Mouse (Mus musculus): ENCODE data around the gene Vax1.
A peak's percentile ranks its signal among the peaks of the same experiment; 100 is the strongest.

The Vax1 gene

DNA sequence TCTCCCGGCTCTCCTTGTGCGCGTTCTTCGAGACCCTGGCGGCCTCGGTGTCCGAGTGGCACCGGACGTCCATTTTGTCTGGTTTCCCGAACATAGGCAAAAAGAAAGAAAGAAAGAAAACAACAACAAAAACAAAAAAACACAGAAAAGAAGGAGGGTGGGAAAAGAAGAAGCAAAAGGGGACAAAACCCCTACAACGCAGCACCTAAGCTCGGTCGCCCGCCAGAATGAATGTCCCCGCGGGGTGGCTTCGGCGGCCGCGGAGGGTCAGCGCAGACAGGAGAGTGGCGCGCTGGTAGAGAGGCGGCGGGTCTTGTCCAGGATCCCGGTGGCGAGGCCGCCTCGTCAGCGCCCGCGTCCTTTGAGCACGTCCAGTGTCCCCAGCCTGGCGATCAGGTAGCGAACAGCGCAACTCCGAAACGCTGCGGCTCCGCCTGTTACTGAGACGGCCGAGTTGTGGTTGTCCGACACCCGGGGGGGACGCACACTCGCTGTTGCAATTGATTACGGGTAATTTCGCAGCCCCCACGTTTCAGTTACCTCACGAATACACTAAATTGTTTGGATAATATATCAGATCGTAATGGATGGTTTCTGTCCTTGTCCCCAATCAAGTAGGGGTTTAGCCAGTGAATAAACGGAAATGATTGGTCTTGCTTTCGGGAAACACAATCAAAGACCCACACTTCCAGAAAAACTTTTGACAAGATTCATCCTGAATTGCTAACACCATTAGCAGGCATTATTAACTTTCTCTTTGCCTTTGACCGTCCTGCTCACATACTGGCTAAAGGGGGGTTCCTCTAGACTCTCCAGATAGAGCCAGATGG is at the start of gene Vax1:
Gene Vax1, minus strand, starts transcription at position 121 of the 830 bp plus-strand sequence.
- DNase-seq: peak; percentile 53

- no peak for DNase-seq
These were observed 49.1 kb upstream of the Vax1 start, which contains the start of gene Kcnk18 for GRCm38 (mm10) chr19:59218991-59219390. Kcnk18 (plus strand) TSS chr19:59219214.

DNA sequence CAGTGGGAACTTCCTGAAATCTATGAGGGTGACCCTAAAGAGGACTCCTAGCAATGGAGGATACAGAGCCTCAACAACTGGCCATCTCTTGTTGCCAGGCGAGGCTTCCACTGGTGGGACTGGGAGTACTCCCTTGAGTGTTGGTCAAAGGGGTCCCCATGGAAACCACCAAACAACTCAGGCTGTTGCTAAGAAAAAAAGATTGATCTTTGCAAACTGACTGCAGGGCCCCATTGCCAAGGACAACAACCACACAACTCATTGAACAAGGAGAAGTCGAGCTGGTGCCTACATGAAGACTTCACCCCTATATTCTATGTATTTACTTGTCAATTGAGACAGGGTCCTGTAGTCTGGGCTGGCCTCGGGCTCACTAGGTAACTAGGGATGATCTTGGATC is 47.0 kb upstream of the Vax1 start:
- no peak for DNase-seq

DNA sequence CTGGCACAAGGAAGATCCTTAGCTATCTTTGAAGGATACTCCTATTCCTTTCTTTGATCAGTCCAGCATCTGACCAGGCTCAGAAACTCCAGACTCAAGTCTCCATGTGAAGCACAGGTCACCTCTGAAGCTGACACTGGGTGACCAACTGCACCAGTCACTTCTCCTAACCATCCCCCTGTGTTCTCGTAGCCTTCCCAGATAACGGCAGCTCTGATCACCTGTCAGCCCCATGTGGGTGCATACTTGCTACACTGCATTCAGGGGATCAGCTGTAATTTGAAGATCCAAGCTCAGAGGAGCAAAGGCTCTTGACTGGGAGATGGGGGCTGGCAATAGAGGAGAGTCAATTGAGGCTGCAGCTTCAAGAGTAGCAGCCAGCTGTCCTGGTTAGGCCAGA is 39.1 kb upstream of the Vax1 start:
- DNase-seq: no peak

GRCm38 (mm10) chr19:59208475-59208874 is 38.6 kb upstream of the Vax1 start:
- peak; percentile 85 for DNase-seq

DNA sequence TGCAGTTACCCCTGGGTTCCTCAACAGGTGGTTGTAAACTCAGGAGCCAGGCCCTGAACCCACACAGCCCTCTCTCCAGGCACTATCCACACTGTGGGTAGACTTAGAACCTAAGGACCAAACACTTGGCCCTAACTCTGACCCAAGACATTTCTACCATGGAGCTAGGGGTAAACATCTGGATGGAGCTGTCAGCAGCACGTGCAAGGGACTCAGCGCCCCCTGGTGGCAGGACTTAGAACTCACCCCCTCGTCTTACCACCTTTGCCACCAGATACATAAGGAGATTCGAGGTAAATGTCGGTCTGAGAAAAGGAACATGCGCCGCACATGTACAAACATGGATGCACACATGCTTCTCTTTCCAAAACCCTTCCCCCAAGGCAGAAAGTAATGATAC is 28.3 kb upstream of the Vax1 start:
- peak; percentile 64 for DNase-seq

DNA sequence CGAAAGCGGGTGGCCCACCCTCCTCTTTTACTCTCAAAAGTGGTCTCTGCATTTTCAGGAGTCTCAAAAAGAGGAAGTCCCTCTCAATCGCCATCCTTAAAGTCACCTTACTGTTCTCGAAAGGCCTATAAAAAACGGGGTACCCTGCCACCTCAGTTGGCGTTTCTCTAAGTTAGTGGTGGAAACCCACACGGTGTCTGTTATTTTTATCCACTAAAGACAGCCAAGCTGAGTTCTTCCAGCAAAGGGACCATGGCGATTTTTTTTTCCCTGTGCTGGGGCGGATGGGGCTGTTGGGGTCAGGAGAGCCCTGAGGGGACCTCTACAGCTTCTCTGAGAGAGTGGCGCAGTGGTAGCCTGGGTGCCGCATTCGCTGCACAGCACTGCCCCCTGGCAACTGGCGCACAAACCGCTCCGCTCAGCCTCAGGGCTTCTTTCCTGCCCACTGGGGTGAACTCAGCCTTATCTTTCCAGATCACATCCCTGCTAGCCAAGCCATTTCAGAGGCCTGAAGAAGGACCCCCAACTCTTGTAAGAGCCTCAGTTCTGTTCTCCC is 26.3 kb upstream of the Vax1 start:
- peak; percentile 82 for DNase-seq

GRCm38 (mm10) chr19:59195181-59195770 is 25.4 kb upstream of the Vax1 start:
- no peak for DNase-seq

DNA sequence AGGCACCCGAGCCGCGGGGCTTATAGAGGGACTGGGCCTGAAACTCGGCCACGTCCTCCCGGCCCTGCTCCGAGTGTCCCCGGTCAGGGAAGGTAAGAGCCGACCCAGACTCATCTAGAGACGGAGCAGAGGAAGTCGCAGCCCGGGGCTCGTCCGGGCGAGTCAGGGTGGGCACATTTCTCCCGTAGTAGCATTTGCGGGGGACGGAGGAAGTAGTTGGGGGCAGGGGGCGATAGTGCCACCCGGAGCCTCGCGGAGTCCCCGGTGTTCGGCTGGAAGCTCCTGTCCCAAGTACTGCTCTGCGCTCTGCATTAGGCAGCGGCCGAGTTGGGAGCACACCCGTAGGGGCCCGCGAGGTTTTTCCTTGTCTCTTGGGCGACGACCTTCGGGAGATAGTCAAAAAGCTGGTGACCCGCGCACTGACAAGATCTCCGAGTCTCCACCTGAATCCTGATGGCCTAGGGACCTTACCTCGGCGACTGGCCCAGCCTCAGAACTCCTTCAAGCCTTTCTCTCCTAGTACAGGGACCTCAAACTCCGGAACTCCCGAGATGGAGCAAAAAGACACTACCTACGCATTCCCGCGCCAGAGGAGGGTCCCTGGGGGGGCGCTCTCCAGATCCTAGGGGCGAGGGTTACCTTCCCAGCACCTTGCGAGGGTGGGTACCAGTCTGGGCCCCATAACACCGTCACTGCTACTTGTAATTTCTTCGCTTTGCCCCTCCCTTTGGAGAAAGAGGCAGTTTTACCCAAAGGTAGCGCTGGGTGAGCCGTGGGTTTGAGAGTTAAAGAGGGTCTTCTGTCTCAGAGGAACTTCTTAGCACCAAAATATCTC is 24.3 kb upstream of the Vax1 start:
- peak; percentile 54 for DNase-seq

- DNase-seq: peak; percentile 22
These were observed 23.6 kb upstream of the Vax1 start for GRCm38 (mm10) chr19:59193456-59193855.

- DNase-seq: peak; percentile 24
These were observed 22.6 kb upstream of the Vax1 start for GRCm38 (mm10) chr19:59192491-59192890.

DNA sequence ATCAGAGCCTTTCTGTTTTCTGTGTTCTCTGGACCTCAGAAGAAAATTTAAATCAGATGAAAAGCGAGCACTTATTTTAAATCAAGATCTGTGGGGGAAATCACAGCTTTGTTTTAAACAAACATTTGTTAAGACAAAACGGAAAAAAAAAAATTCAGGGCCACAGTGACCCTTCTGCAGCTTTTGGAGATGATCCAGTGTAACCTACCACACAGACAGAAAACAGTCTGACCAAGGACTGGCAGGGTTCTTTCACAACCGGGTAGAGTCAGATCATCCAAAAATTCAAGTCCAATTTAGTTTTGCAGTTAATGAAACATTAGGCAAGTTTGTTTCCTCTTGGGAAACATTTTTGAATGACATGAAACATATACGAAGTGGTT is 21.3 kb upstream of the Vax1 start:
- DNase-seq: no peak

GRCm38 (mm10) chr19:59190431-59191122 is 20.7 kb upstream of the Vax1 start:
- DNase-seq: peak; percentile 40

DNA sequence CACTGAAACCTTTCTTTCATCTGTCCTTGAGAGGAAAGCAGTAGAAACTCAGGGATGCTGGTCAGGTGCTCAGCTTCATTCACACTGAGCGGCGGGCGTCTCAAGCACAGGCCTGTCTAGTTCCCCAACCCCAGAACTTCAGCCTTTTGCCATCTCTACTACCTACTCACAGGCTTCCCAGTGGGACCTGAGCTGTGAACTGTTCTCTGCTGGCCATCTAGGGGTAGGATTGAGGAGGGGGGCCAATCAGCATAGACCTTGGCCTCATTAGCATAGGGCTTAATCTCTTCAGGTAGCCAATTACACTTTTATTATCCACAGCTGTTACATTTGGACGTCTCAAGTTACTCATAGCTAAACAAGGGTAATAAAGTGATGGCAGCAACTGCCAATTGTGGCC is 19.1 kb upstream of the Vax1 start:
- DNase-seq: no peak

- no peak for DNase-seq
These were observed 14.1 kb upstream of the Vax1 start for GRCm38 (mm10) chr19:59184000-59184399.

DNA sequence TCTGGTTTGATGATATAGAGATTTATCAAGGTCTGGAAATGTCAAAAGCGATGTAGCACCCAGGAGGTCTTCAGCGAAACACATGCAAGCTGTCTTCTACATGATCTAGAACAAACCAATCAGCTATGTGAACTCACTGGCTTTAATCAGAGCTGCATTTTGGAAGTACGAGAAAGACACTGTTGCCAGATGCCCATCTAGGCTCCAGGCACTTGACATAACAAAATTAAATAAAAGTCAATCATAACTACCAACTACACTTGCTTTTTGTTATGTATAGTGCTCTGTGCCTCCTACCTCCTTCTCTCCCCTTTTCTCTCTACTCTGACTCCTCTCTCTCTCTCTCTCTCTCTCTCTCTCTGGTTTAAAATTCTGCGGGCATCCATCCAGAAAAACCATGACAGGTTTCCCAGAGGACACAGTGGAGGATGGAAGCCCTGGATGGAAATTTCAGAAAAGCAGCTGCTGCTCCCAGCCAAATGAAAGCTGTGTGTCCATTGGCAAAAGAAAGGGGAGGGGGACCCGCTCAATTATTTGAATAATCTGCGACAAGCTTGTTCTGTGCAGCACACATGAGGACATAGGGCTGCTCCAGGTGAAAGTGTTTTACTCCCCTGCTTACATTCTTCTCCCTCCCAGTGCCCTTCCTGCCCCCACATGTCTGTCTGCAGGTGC is 3.6 kb upstream of the Vax1 start:
- DNase-seq: peak; percentile 80

- no peak for DNase-seq
These were observed 2.9 kb upstream of the Vax1 start for GRCm38 (mm10) chr19:59172781-59173180.

DNA sequence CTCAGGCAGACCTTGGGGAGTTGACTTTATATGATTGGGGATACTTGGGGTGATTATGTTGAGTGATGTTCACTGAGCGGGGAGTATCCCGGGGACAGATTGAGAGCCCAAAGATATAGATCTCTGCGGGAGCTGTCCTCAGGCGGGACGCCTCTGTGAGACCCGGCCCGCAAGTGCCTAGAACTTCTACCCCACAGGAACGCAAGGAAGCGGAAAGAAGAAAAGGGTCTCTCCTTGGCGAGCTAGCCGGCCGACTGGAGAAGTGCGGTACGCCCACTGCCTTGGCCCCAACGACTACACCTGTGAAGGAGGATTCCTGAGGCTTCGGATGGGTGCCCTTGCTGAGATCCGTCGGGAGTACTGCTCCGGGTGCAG is 2.0 kb upstream of the Vax1 start:
- DNase-seq: no peak

- DNase-seq: peak; percentile 77
These were observed 1.5 kb upstream of the Vax1 start for GRCm38 (mm10) chr19:59171151-59171870.

DNA sequence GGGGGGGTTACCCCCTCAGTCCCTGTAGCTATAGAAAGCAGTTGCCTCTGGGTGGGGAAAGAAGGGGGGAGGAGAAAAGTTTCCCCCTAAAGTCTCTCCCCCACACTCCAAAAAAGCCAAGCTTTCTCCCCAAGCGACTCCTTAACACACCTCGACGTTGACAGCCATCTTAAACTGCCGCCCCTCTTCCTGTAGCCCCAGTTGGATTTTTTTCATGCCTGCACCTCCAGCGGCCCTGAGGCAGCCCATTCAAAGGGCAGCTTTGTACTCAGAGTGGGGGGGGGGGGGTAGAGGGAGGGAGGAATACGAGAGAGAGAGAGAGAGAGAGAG is 875 bp upstream of the Vax1 start:
- DNase-seq: peak; percentile 61

DNA sequence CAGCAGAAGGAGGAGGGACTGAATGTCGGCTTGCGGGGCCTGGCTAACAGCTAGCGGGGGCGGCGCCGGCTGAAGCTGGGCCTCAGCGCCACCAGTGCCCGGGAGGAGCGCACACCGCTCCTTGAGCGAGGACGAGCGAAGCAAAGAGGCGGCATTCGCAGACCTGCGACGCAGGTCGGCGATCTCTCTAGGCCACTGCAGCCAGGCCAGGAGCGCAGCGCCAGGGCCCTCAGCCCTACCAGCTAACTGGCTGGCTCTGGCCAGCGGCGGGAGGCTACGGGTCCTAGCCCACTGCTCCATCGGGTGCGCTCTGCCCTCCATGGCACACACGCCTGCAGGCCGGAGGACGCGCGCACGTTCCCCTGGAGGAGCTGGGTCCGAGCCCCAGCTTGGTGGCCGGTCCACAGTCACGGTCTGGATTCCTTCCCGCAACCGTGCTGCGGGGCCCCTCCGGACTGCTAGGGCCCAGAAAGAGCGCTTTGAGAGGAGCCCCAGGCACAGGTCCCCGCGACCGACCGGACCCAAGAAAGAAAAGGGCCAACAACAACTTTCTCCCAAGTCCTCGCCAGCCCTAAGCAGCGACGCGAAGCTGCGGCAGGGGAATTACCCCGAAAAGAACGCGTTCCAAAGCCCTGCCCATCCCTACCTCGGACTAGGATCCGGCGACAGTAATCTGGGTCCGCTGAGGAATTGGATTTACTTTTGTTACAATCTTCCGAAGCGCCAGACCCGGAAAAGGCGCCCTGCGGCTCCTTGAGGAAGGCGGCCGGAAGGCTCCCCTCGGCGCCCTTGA is 517 bp downstream of the Vax1 start:
- peak; percentile 65 for DNase-seq
